Mouse (Mus musculus) hindbrain, postnatal 0 days (tissue): ENCODE data around the gene Arid3a. TPM values are rescaled to one million over a fixed set of nuclear protein-coding genes. Genes with fewer than 3 reads are reported as not detected.

Source experiments
- ATAC-seq: fragments of 200-750 bp; cut with Nextera tagmentation; 2 replicates; pipeline ENCODE4 v1.8.0; 2017; ENCODE audit warnings: mild to moderate bottlenecking, moderate TSS enrichment, moderate library complexity
- DNase-seq: peaks from one replicate; pipeline ENCODE4 v3.0.0-alpha.2; 2015; ENCODE audit warnings: low spot score
- H3K27ac ChIP-seq: fragments of 300-500 bp; sonication (generic); 2 replicates; pipeline ENCODE4 v1.5.1; 2014; ENCODE audit warnings: mild to moderate bottlenecking
- H3K27me3 ChIP-seq: fragments of 300-500 bp; sonication (generic); 2 replicates; pipeline ENCODE4 v1.6.1; 2014; ENCODE audit warnings: low read length, mixed read lengths; ENCODE audit not compliant: insufficient read depth
- H3K36me3 ChIP-seq: fragments of 300-500 bp; sonication (generic); 2 replicates; pipeline ENCODE4 v1.6.1; 2014; ENCODE audit warnings: low read length, mixed read lengths; ENCODE audit not compliant: insufficient read depth
- H3K4me1 ChIP-seq: fragments of 300-500 bp; sonication (generic); 2 replicates; pipeline ENCODE4 v1.6.1; 2014; ENCODE audit warnings: antibody characterized with exemption, low read length, mixed read lengths; ENCODE audit not compliant: insufficient read depth
- H3K4me2 ChIP-seq: fragments of 300-500 bp; sonication (generic); 2 replicates; pipeline ENCODE4 v1.6.1; 2014; ENCODE audit warnings: low read depth, mild to moderate bottlenecking, low read length, moderate library complexity, mixed read lengths
- H3K4me3 ChIP-seq: fragments of 300-500 bp; sonication (generic); 2 replicates; pipeline ENCODE4 v1.5.1; 2014; ENCODE audit warnings: low read length
- H3K9ac ChIP-seq: fragments of 300-500 bp; sonication (generic); replicated peaks from 2 replicates; pipeline ENCODE4 v1.6.1; 2014; ENCODE audit warnings: mild to moderate bottlenecking, low read length, moderate library complexity, mixed read lengths
- H3K9me3 ChIP-seq: fragments of 300-500 bp; sonication (generic); 2 replicates; pipeline ENCODE4 v1.6.1; 2016; ENCODE audit warnings: low read length, mixed read lengths
- CTCF ChIP-seq: IDR thresholded peaks from 2 replicates; pipeline ENCODE4 v1.5.1; 2016; ENCODE audit warnings: antibody characterized with exemption, control low read depth, low read depth
- WGBS: fragments of 180-500 bp; shearing (Covaris S2); extraction: QIAGEN DNeasy Blood & Tissue Kit; methylation state at CpG from one replicate; pipeline ENCODE4 v1.1.7; 2014; 5-methylcytosine and 5-hydroxymethylcytosine counted together
- polyA plus RNA-seq: library from polyadenylated mRNA; unstranded; fragments of >200 nt; fragmentation: Nextera tagmentation; extraction: Ambion mirVana; gene quantifications from 2 replicates; pipeline ENCODE4 v1.2.1, GENCODE M21; 2015
- total RNA-seq: library from RNA; depleted of rRNA; stranded (reverse); fragments of >200 nt; gene quantifications from 2 replicates; pipeline ENCODE4 v1.2.3, GENCODE M21; 2014

Arid3a gene
- total and polyA plus RNA-seq, 2 experiments from 2014 or later: 2.6 to 10.1 TPM

GRCm38 (mm10) chr10:79996272-79997033, 69.6 kb downstream of the Arid3a start, which contains the start of gene Abca7:
Gene Abca7, plus strand, starts transcription at chr10:79996494.
- ATAC-seq: peak; percentile 92
- Histone ChIP-seq H3K4me1 (peaks cover 6% of the 10 kb centered on the region; the same call in 1 of the 2 replicates), H3K4me3 (peak within 1 kb of the TSS; percentile 46), H3K9ac (peak within 1 kb of the TSS; percentile 38; the same call in 1 of the 2 replicates), H3K27me3 (no peaks in the 10 kb centered on the region), H3K36me3 (no peaks in the 10 kb centered on the region), H3K4me2 (peak within 1 kb of the TSS; percentile 79), H3K9me3 (no peaks in the 10 kb centered on the region), H3K27ac (peak within 1 kb of the TSS; percentile 41)
- DNase-seq: peak; percentile 99
- under 1% methylated on average over 34 of the region's 34 CpGs for WGBS
- TF ChIP-seq CTCF: peak; percentile 23

- H3K9ac ChIP-seq: 0 out of 2 replicates have a peak overlapping the region, but pooled peaks have one; percentile 28
- no peaks in the 10 kb centered on the region for H3K9me3 ChIP-seq
- peaks cover 6% of the 10 kb centered on the region; the same call in 1 of the 2 replicates for H3K4me1 ChIP-seq
- peak overlapping the region; percentile 41; the same call in 1 of the 2 replicates for H3K27ac ChIP-seq
- no peak for TF ChIP-seq CTCF
- H3K4me2 ChIP-seq: peak overlapping the region; percentile 79
- WGBS: under 1% methylated on average over 35 of the region's 35 CpGs
- DNase-seq: peak; percentile 90
- H3K36me3 ChIP-seq: no peaks in the 10 kb centered on the region
- ATAC-seq: peak; percentile 80
- H3K27me3 ChIP-seq: 0 out of 2 replicates have a peak, but pooled peaks cover 5% of the 10 kb centered on the region
- H3K4me3 ChIP-seq: peak overlapping the region; percentile 46
These were observed 70.4 kb downstream of the Arid3a start for GRCm38 (mm10) chr10:79997034-79997760.

DNA sequence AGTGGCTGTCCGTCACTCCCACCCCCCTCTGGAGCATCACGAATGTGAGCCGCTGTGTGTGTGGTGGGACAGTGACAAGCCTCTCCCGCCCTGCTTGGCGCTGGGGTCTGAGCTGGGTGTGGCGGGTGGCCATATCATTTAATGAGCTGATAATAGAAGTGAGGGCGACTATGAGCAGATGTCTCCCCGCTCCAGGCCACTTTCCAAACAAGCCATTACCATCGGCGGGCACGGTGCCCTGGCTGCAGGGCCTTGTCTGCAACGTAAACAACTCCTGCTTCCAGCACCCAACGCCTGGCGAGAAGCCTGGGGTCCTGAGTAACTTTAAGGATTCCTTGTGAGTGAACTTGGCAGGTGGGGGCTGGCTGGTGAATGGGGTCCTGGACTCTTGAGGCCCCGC, 71.0 kb downstream of the Arid3a start:
- Histone ChIP-seq H3K4me1 (peaks cover 9% of the 10 kb centered on the region; the same call in 1 of the 2 replicates), H3K36me3 (no peaks in the 10 kb centered on the region), H3K27me3 (0 out of 2 replicates have a peak, but pooled peaks cover 5% of the 10 kb centered on the region), H3K27ac (0 out of 2 replicates have a peak overlapping the region, but pooled peaks have one; percentile 41), H3K4me3 (peak overlapping the region; percentile 46), H3K4me2 (peak overlapping the region; percentile 79), H3K9me3 (no peaks in the 10 kb centered on the region), H3K9ac (0 out of 2 replicates have a peak overlapping the region, but pooled peaks have one; percentile 28)
- 6% methylated on average over 15 of the region's 15 CpGs for WGBS
- DNase-seq: peak; percentile 61
- no peak for ATAC-seq
- TF ChIP-seq CTCF: no peak

DNA sequence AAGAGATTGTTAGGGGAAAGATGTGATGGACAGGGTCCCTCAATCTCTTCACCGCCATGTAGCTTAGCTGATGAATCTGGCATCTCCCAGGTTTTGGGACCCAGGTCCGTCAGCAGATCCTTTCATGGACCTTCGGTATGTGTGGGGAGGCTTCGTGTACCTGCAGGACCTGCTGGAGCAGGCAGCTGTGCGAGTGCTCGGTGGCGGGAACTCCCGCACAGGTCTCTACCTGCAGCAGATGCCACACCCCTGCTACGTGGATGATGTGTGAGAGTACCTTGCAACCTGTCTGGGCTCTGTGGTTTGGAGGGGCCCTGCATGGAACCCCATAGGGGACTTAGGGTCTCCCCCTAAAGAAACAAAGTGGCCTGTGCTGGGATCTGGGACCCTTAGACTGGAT, 75.1 kb downstream of the Arid3a start:
- no peak for DNase-seq
- Histone ChIP-seq H3K9ac (no peak overlapping the region), H3K36me3 (no peaks in the 10 kb centered on the region), H3K9me3 (no peaks in the 10 kb centered on the region), H3K27me3 (0 out of 2 replicates have a peak, but pooled peaks cover 5% of the 10 kb centered on the region), H3K27ac (no peak overlapping the region), H3K4me2 (no peak overlapping the region), H3K4me3 (no peak overlapping the region), H3K4me1 (peaks cover 13% of the 10 kb centered on the region; the same call in 1 of the 2 replicates)
- no peak for TF ChIP-seq CTCF
- ATAC-seq: no peak
- 85% methylated on average over 9 of the region's 9 CpGs for WGBS

DNA sequence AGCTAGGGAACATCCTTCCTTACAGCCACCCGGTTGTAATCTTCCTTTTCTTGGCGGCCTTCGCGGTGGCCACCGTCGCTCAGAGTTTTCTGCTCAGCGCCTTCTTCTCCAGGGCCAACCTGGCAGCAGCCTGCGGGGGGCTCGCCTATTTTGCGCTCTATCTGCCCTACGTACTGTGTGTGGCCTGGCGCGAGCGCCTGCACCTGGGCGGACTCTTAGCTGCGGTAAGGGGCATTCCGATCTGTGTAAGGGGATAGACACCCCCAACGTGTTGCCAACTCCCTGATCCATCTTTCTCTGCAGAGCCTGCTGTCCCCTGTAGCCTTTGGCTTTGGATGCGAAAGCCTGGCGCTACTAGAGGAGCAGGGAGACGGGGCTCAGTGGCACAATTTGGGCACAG, 76.0 kb downstream of the Arid3a start:
- no peak for DNase-seq
- peaks cover 9% of the 10 kb centered on the region; the same call in 1 of the 2 replicates for H3K4me1 ChIP-seq
- H3K27me3 ChIP-seq: 0 out of 2 replicates have a peak, but pooled peaks cover 5% of the 10 kb centered on the region
- no peak overlapping the region for H3K4me2 ChIP-seq
- no peak for TF ChIP-seq CTCF
- H3K9ac ChIP-seq: no peak overlapping the region
- WGBS: 22% methylated on average over 21 of the region's 21 CpGs
- no peaks in the 10 kb centered on the region for H3K9me3 ChIP-seq
- no peak overlapping the region for H3K27ac ChIP-seq
- H3K4me3 ChIP-seq: no peak overlapping the region
- H3K36me3 ChIP-seq: no peaks in the 10 kb centered on the region
- ATAC-seq: no peak

- ATAC-seq (no peak), DNase-seq (no peak)
- no peaks in the 10 kb centered on the region for H3K36me3 ChIP-seq
- H3K4me1 ChIP-seq: 0 out of 2 replicates have a peak, but pooled peaks cover 7% of the 10 kb centered on the region
- no peak overlapping the region for H3K9ac ChIP-seq
- 64% methylated on average over 9 of the region's 9 CpGs for WGBS
- TF ChIP-seq CTCF: no peak
- H3K9me3 ChIP-seq: no peaks in the 10 kb centered on the region
- H3K4me2 ChIP-seq: no peak overlapping the region
- H3K27me3 ChIP-seq: 0 out of 2 replicates have a peak, but pooled peaks cover 5% of the 10 kb centered on the region
- H3K27ac ChIP-seq: no peak overlapping the region
- no peak overlapping the region for H3K4me3 ChIP-seq
These were observed 76.8 kb downstream of the Arid3a start for GRCm38 (mm10) chr10:80003374-80004232.
